10 mouse cellular contexts compared by ENCODE assay signal in the genomic region with DNA sequence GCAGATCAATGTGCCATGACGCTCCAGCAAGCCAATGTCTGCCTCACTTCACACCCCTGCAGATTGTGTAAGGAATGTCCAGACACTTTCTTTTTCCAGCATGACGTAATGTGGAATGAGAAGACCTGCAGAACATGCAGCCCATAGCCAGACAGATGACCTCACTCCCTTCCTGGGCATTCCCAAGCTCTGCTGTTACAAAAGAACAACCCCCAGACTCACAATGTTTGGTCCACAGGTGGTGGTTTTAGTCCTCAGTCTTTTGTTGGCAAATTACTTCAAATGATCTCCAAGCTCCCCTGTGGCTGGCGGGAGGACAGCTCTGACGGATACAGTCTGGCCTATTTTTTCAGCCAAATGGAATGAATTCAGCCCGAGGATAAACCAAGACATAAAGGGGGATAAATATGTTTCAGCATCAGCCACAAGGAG.
DNase-seq lines count a peak whose midpoint lies in the region; ATAC-seq lines count a peak whose summit lies in the region.
"Had no signal": no experiment of that assay in that cellular context is flagged by ENCODE, and none has a peak within 500 bp of the region (broad histone marks: within the 10 kb centered on the region; RNA-seq: fewer than 3 reads in every experiment).

No protein-coding gene starts in this region.

- DNase-seq in brain, adult 2 months (ENCODE audit: low read depth, low spot score), result peak; percentile 88
- DNase-seq in cerebellum, adult 9-11 months, result peak; percentile 81
- peak; percentile 1 for DNase-seq in heart, postnatal 25 days (ENCODE audit: low spot score)
- no peak for DNase-seq in adrenal gland, postnatal 10 days
- DNase-seq in thymus, postnatal 4 days, result no peak
- DNase-seq: adrenal gland, postnatal 25 days; liver, embryonic 13.5 days had no signal

- H3K4me1 ChIP-seq in kidney, embryonic 14.5 days (ENCODE audit: control insufficient read depth, insufficient read depth, low read length), result no peaks in the 10 kb centered on the region
- no peaks in the 10 kb centered on the region for H3K4me1 ChIP-seq in kidney, embryonic 15.5 days
- no peaks in the 10 kb centered on the region for H3K4me1 ChIP-seq in kidney, embryonic 16.5 days (ENCODE audit: insufficient read depth, low read length)
- H3K4me1 ChIP-seq: liver, embryonic 13.5 days had no signal

- H3K4me2 ChIP-seq in kidney, embryonic 14.5 days (replicated peaks; ENCODE audit: low read depth, low read length), result no peak overlapping the region
- no peak overlapping the region for H3K4me2 ChIP-seq in kidney, embryonic 15.5 days
- H3K4me2 ChIP-seq in kidney, embryonic 16.5 days (replicated peaks; ENCODE audit: low read depth, low read length), result no peak overlapping the region
- H3K4me2 ChIP-seq: liver, embryonic 13.5 days had no signal

- H3K9me3 ChIP-seq in kidney, embryonic 14.5 days (ENCODE audit: control insufficient read depth, low read length), result no peaks in the 10 kb centered on the region
- no peaks in the 10 kb centered on the region for H3K9me3 ChIP-seq in kidney, embryonic 15.5 days (replicated peaks)
- H3K9me3 ChIP-seq in kidney, embryonic 16.5 days (ENCODE audit: low read length), result no peaks in the 10 kb centered on the region
- H3K9me3 ChIP-seq: liver, embryonic 13.5 days had no signal

- no peak overlapping the region for H3K27ac ChIP-seq in kidney, embryonic 14.5 days (ENCODE audit: low read depth, low read length)
- H3K27ac ChIP-seq in kidney, embryonic 15.5 days, result no peak overlapping the region
- no peak overlapping the region for H3K27ac ChIP-seq in kidney, embryonic 16.5 days (ENCODE audit: low read length)
- H3K27ac ChIP-seq: liver, embryonic 13.5 days had no signal

- no peaks in the 10 kb centered on the region for H3K36me3 ChIP-seq in kidney, embryonic 14.5 days (ENCODE audit: control insufficient read depth, insufficient read depth, low read length)
- no peaks in the 10 kb centered on the region for H3K36me3 ChIP-seq in kidney, embryonic 15.5 days
- H3K36me3 ChIP-seq in kidney, embryonic 16.5 days (ENCODE audit: insufficient read depth, low read length), result no peaks in the 10 kb centered on the region
- H3K36me3 ChIP-seq: liver, embryonic 13.5 days had no signal

- WGBS in kidney, embryonic 14.5 days, result 58% methylated on average over 5 of the region's 5 CpGs
- WGBS in kidney, embryonic 15.5 days, result 56% methylated on average over 5 of the region's 5 CpGs
- 72% methylated on average over 5 of the region's 5 CpGs for WGBS in kidney, embryonic 16.5 days

- 0 out of 2 replicates have a peak, but pooled peaks have one; percentile 32 for ATAC-seq in kidney, embryonic 14.5 days (ENCODE audit: low FRiP score, low TSS enrichment)
- ATAC-seq in kidney, embryonic 15.5 days (replicated peaks; ENCODE audit: low FRiP score), result no peak
- no peak for ATAC-seq in kidney, embryonic 16.5 days (ENCODE audit: low FRiP score, low TSS enrichment)

- H3K9ac ChIP-seq in kidney, embryonic 14.5 days (ENCODE audit: low read depth, low read length), result no peak overlapping the region
- no peak overlapping the region for H3K9ac ChIP-seq in kidney, embryonic 15.5 days
- no peak overlapping the region for H3K9ac ChIP-seq in kidney, embryonic 16.5 days (replicated peaks; ENCODE audit: low read length)
- H3K9ac ChIP-seq: liver, embryonic 13.5 days had no signal

- no peak overlapping the region for H3K4me3 ChIP-seq in kidney, embryonic 14.5 days (ENCODE audit: low read length)
- H3K4me3 ChIP-seq in kidney, embryonic 15.5 days (replicated peaks), result no peak overlapping the region
- no peak overlapping the region for H3K4me3 ChIP-seq in kidney, embryonic 16.5 days (ENCODE audit: low read length)
- H3K4me3 ChIP-seq: liver, embryonic 13.5 days had no signal

- H3K27me3 ChIP-seq in kidney, embryonic 14.5 days (ENCODE audit: control insufficient read depth, insufficient read depth, low read length), result no peaks in the 10 kb centered on the region
- H3K27me3 ChIP-seq in kidney, embryonic 15.5 days, result no peaks in the 10 kb centered on the region
- no peaks in the 10 kb centered on the region for H3K27me3 ChIP-seq in kidney, embryonic 16.5 days (ENCODE audit: insufficient read depth, low read length)
- H3K27me3 ChIP-seq: liver, embryonic 13.5 days had no signal

- intact Hi-C loops in heart, postnatal 25 days (cut with DNase I), result no loop called here

Comparison
In these comparisons a context has a peak if more than half of its experiments do, and no peak if none do; other contexts are left out.
1. DNase-seq: peak in brain, adult 2 months (single experiment), cerebellum, adult 9-11 months (single experiment) and heart, postnatal 25 days (single experiment); none in adrenal gland, postnatal 10 days (single experiment) and thymus, postnatal 4 days (single experiment).